Mouse (Mus musculus) liver, postnatal 0 days (tissue): Measurements from ENCODE around the gene Scp2. TPM values are rescaled to one million over a fixed set of nuclear protein-coding genes. Genes with fewer than 3 reads are reported as not detected.

Experiments used
- ATAC-seq: fragments of 200-750 bp; cut with Nextera tagmentation; 2 replicates; pipeline ENCODE4 v1.8.0; 2017; ENCODE audit warnings: mild to moderate bottlenecking, moderate library complexity
- DNase-seq: peaks from one replicate; pipeline ENCODE4 v3.0.0-alpha.2; 2016
- H3K27ac ChIP-seq: fragments of 300-500 bp; sonication (generic); 2 replicates; pipeline ENCODE4 v1.5.1; 2014; ENCODE audit warnings: antibody characterized with exemption, moderate library complexity, mild to moderate bottlenecking, low read depth
- H3K27me3 ChIP-seq: fragments of 300-500 bp; sonication (generic); 2 replicates; pipeline ENCODE4 v1.6.1; 2014; ENCODE audit warnings: low read length, control low read depth, mixed read lengths; ENCODE audit not compliant: insufficient read depth
- H3K36me3 ChIP-seq: fragments of 300-500 bp; sonication (generic); replicated peaks from 2 replicates; pipeline ENCODE4 v1.6.1; 2014; ENCODE audit warnings: mild to moderate bottlenecking, control low read depth, low read length, moderate library complexity, mixed read lengths; ENCODE audit not compliant: insufficient read depth
- H3K4me1 ChIP-seq: fragments of 300-500 bp; sonication (generic); 2 replicates; pipeline ENCODE4 v1.6.1; 2014; ENCODE audit warnings: antibody characterized with exemption, mild to moderate bottlenecking, control low read depth; ENCODE audit not compliant: insufficient read depth
- H3K4me2 ChIP-seq: fragments of 300-500 bp; sonication (generic); 2 replicates; pipeline ENCODE4 v1.6.1; 2014; ENCODE audit warnings: low read depth, mild to moderate bottlenecking, low read length, moderate library complexity, mixed read lengths
- H3K4me3 ChIP-seq: fragments of 300-500 bp; sonication (generic); 2 replicates; pipeline ENCODE4 v1.5.1; 2014; ENCODE audit warnings: low read depth, low read length
- H3K9ac ChIP-seq: fragments of 300-500 bp; sonication (generic); replicated peaks from 2 replicates; pipeline ENCODE4 v1.6.1; 2014; ENCODE audit warnings: mild to moderate bottlenecking, moderate library complexity
- H3K9me3 ChIP-seq: fragments of 300-500 bp; sonication (generic); 2 replicates; pipeline ENCODE4 v1.6.1; 2016; ENCODE audit warnings: mild to moderate bottlenecking, control low read depth, low read length, mixed read lengths
- CTCF ChIP-seq: sonication (generic); IDR thresholded peaks from 2 replicates; pipeline ENCODE4 v1.5.1; 2016; ENCODE audit warnings: antibody characterized with exemption, low read depth
- EP300 ChIP-seq: IDR thresholded peaks from 2 replicates; pipeline ENCODE4 v1.6.1; 2016; ENCODE audit warnings: antibody characterized with exemption, low read depth, mild to moderate bottlenecking
- WGBS: fragments of 180-500 bp; shearing (Covaris S2); extraction: QIAGEN DNeasy Blood & Tissue Kit; methylation state at CpG from one replicate; pipeline ENCODE4 v1.1.7; 2014; ENCODE audit not compliant: insufficient replicate concordance; 5-methylcytosine and 5-hydroxymethylcytosine counted together
- polyA plus RNA-seq: library from polyadenylated mRNA; unstranded; fragments of >200 nt; fragmentation: Nextera tagmentation; extraction: Ambion mirVana; gene quantifications from 2 replicates; pipeline ENCODE4 v1.2.1, GENCODE M21; 2015

The Scp2 gene
- polyA plus RNA-seq, 1 experiment from 2014 or later = 1,508 TPM

GRCm38 (mm10) chr4:108077224-108077955, 67.4 kb downstream of the Scp2 start:
- H3K4me2 ChIP-seq = no peak overlapping the region
- no peaks in the 10 kb centered on the region for H3K9me3 ChIP-seq
- no peaks in the 10 kb centered on the region for H3K27me3 ChIP-seq
- H3K36me3 ChIP-seq = peaks cover 6% of the 10 kb centered on the region; the same call in 1 of the 2 replicates
- H3K27ac ChIP-seq = peak overlapping the region; percentile 58
- DNase-seq (no peak), ATAC-seq (peak; percentile 72)
- WGBS = 52% methylated on average over 3 of the region's 3 CpGs
- peaks cover 10% of the 10 kb centered on the region for H3K4me1 ChIP-seq
- no peak overlapping the region for H3K4me3 ChIP-seq
- H3K9ac ChIP-seq = no peak overlapping the region
- no peak for TF ChIP-seq CTCF
- TF ChIP-seq EP300 = 0 out of 2 replicates have a peak, but pooled peaks have one; percentile 1

- DNase-seq (no peak), ATAC-seq (no peak)
- Histone ChIP-seq H3K27me3 (no peaks in the 10 kb centered on the region), H3K9ac (no peak overlapping the region), H3K9me3 (no peaks in the 10 kb centered on the region), H3K4me3 (no peak overlapping the region), H3K4me2 (no peak overlapping the region), H3K27ac (no peak overlapping the region), H3K4me1 (peaks cover 9% of the 10 kb centered on the region), H3K36me3 (peaks cover 6% of the 10 kb centered on the region; the same call in 1 of the 2 replicates)
- TF ChIP-seq CTCF (no peak), EP300 (no peak)
- WGBS = 71% methylated on average over 3 of the region's 3 CpGs
Observed at GRCm38 (mm10) chr4:108074204-108074823, 70.5 kb downstream of the Scp2 start.

- WGBS = 68% methylated on average over 3 of the region's 3 CpGs
- no peak overlapping the region for H3K27ac ChIP-seq
Observed at GRCm38 (mm10) chr4:108072086-108072485, 72.7 kb downstream of the Scp2 start.

GRCm38 (mm10) chr4:108071235-108071901, 73.4 kb downstream of the Scp2 start:
- Histone ChIP-seq H3K4me1 (peaks cover 14% of the 10 kb centered on the region), H3K27me3 (no peaks in the 10 kb centered on the region), H3K4me3 (peak overlapping the region; percentile 60), H3K9me3 (no peaks in the 10 kb centered on the region), H3K27ac (peak overlapping the region; percentile 93), H3K4me2 (peak overlapping the region; percentile 73), H3K9ac (peak overlapping the region; percentile 72), H3K36me3 (peaks cover 17% of the 10 kb centered on the region; the same call in 1 of the 2 replicates)
- WGBS = 3% methylated on average over 26 of the region's 26 CpGs
- TF ChIP-seq EP300 (peak; percentile 12; the same call in 1 of the 2 replicates), CTCF (0 out of 2 replicates have a peak, but pooled peaks have one; percentile 6)
- ATAC-seq (peak; percentile 77), DNase-seq (peak; percentile 95)

More at GRCm38 (mm10) chr4:108072086-108072485, 72.7 kb downstream of the Scp2 start:
- DNase-seq (no peak), ATAC-seq (no peak)
- Histone ChIP-seq H3K4me3 (no peak overlapping the region), H3K4me1 (peaks cover 14% of the 10 kb centered on the region), H3K9ac (no peak overlapping the region), H3K9me3 (no peaks in the 10 kb centered on the region), H3K4me2 (no peak overlapping the region), H3K27me3 (no peaks in the 10 kb centered on the region), H3K36me3 (peaks cover 19% of the 10 kb centered on the region; the same call in 1 of the 2 replicates)
- TF ChIP-seq CTCF = no peak
- no peak for TF ChIP-seq EP300

GRCm38 (mm10) chr4:108070723-108071122, 74.1 kb downstream of the Scp2 start:
- Histone ChIP-seq H3K4me3 (peak overlapping the region; percentile 60), H3K4me2 (peak overlapping the region; percentile 73), H3K27ac (peak overlapping the region; percentile 93), H3K36me3 (peaks cover 17% of the 10 kb centered on the region; the same call in 1 of the 2 replicates), H3K27me3 (no peaks in the 10 kb centered on the region), H3K4me1 (peaks cover 14% of the 10 kb centered on the region), H3K9me3 (no peaks in the 10 kb centered on the region), H3K9ac (peak overlapping the region; percentile 72)
- DNase-seq (no peak), ATAC-seq (no peak)
- 6% methylated on average over 8 of the region's 8 CpGs for WGBS
- TF ChIP-seq CTCF = no peak
- TF ChIP-seq EP300 = no peak

- DNase-seq (no peak), ATAC-seq (no peak)
- Histone ChIP-seq H3K36me3 (peaks cover 17% of the 10 kb centered on the region; the same call in 1 of the 2 replicates), H3K4me2 (peak overlapping the region; percentile 73), H3K9ac (peak overlapping the region; percentile 72), H3K4me3 (peak overlapping the region; percentile 60), H3K27me3 (no peaks in the 10 kb centered on the region), H3K4me1 (peaks cover 17% of the 10 kb centered on the region), H3K9me3 (no peaks in the 10 kb centered on the region), H3K27ac (peak overlapping the region; percentile 93)
- 40% methylated on average over 4 of the region's 4 CpGs for WGBS
- TF ChIP-seq EP300 = no peak
- TF ChIP-seq CTCF = no peak
Observed at GRCm38 (mm10) chr4:108070286-108070685, 74.5 kb downstream of the Scp2 start.
